Mouse (Mus musculus): ENCODE measurements around the gene Prdx2.
A peak's percentile ranks its signal among the peaks of the same experiment; 100 is the strongest.

Prdx2 gene

GRCm38 (mm10) chr8:84969241-84970134 is at the start of gene Prdx2, which contains the start of the genes Gm49661 and Rnaseh2a:
Gene Prdx2, plus strand, starts transcription at chr8:84969587.
Gene Gm49661, minus strand, starts transcription at chr8:84969433.
Gene Rnaseh2a, minus strand, starts transcription at chr8:84969767.
- peak; percentile 87 for DNase-seq (ENCODE audit: low read depth, low spot score)

- DNase-seq (ENCODE audit: low read depth, low spot score): no peak
Measured at GRCm38 (mm10) chr8:84921596-84921995, 47.8 kb upstream of the Prdx2 start.

- DNase-seq (ENCODE audit: low read depth, low spot score): no peak
Measured at GRCm38 (mm10) chr8:84925557-84925956, 43.8 kb upstream of the Prdx2 start.

- DNase-seq (ENCODE audit: low read depth, low spot score): no peak
Measured at GRCm38 (mm10) chr8:84927513-84927912, 41.9 kb upstream of the Prdx2 start.

- DNase-seq (ENCODE audit: low read depth, low spot score): peak; percentile 83
Measured at GRCm38 (mm10) chr8:84928456-84929306, 40.7 kb upstream of the Prdx2 start.

GRCm38 (mm10) chr8:84930582-84930981 is 38.8 kb upstream of the Prdx2 start:
- DNase-seq (ENCODE audit: low read depth, low spot score): no peak

GRCm38 (mm10) chr8:84933767-84934559 is 35.4 kb upstream of the Prdx2 start:
- DNase-seq (ENCODE audit: low read depth, low spot score): no peak

GRCm38 (mm10) chr8:84934860-84935259 is 34.5 kb upstream of the Prdx2 start:
- peak; percentile 88 for DNase-seq (ENCODE audit: low read depth, low spot score)

- no peak for DNase-seq (ENCODE audit: low read depth, low spot score)
Measured at GRCm38 (mm10) chr8:84935489-84935888, 33.9 kb upstream of the Prdx2 start.

- no peak for DNase-seq (ENCODE audit: low read depth, low spot score)
Measured at GRCm38 (mm10) chr8:84936041-84936961, 33.1 kb upstream of the Prdx2 start.

GRCm38 (mm10) chr8:84936962-84937546 is 32.3 kb upstream of the Prdx2 start, which contains the start of gene Mast1:
Gene Mast1, minus strand, starts transcription at chr8:84937359.
- peak; percentile 88 for DNase-seq (ENCODE audit: low read depth, low spot score)

GRCm38 (mm10) chr8:84937620-84938485 is 31.5 kb upstream of the Prdx2 start:
- no peak for DNase-seq (ENCODE audit: low read depth, low spot score)

- DNase-seq (ENCODE audit: low read depth, low spot score): no peak
Measured at GRCm38 (mm10) chr8:84943699-84944098, 25.7 kb upstream of the Prdx2 start.

- DNase-seq (ENCODE audit: low read depth, low spot score): peak; percentile 93
Measured at GRCm38 (mm10) chr8:84944478-84945160, 24.8 kb upstream of the Prdx2 start.

GRCm38 (mm10) chr8:84945235-84945632 is 24.2 kb upstream of the Prdx2 start:
- no peak for DNase-seq (ENCODE audit: low read depth, low spot score)

GRCm38 (mm10) chr8:84945633-84946527 is 23.5 kb upstream of the Prdx2 start:
- peak; percentile 79 for DNase-seq (ENCODE audit: low read depth, low spot score)

GRCm38 (mm10) chr8:84946528-84947240 is 22.7 kb upstream of the Prdx2 start, which contains the start of gene Rtbdn:
Gene Rtbdn, plus strand, starts transcription at chr8:84946991.
- no peak for DNase-seq (ENCODE audit: low read depth, low spot score)

All from ZHBTc4 (cell line).